Mouse (Mus musculus): ENCODE measurements at regions not wholly inside any gene's neighbourhood (a gene's known extent, or its start where the extent isn't known, plus 50 kb on each side); places are given as distances from the start of the nearest gene placed in this dataset.

DNA sequence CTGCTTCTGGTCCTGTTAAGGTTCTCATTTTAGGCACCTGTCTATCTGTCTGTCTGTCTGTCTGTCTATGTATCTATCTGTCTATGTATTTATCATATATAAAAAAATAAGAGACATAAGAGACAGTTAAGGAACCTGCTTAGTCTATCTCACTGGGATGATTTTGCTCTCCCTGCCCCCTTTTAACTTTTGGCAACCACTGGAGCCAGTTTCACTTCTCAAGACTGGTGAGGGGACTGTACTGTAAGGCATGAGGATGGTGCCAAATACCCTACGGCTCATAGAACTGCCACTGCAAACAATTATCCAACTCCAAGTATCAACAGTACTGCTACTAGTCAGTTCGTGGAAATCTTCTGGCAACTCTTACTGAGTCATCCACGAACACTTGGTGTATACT, 111.2 kb upstream of the Zfp648 start:
- 83% methylated on average over 3 of the region's 3 CpGs for WGBS
- no peak for ATAC-seq (ENCODE audit: insufficient number of reproducible peaks, low FRiP score)
- no peaks in the 10 kb centered on the region for H3K36me3 ChIP-seq
- peaks cover 15% of the 10 kb centered on the region for H3K4me1 ChIP-seq (replicated peaks)
- no peaks in the 10 kb centered on the region for H3K27me3 ChIP-seq (replicated peaks)
- H3K9me3 ChIP-seq (replicated peaks): no peaks in the 10 kb centered on the region
- no peak overlapping the region for H3K4me2 ChIP-seq
- H3K9ac ChIP-seq: no peak overlapping the region
- no peak overlapping the region for H3K27ac ChIP-seq (ENCODE audit: poor library complexity, severe bottlenecking)
- no peak overlapping the region for H3K4me3 ChIP-seq

GRCm38 (mm10) chr1:154090521-154091490, 110.2 kb upstream of the Zfp648 start:
- H3K27me3 ChIP-seq (replicated peaks): no peaks in the 10 kb centered on the region
- ATAC-seq (ENCODE audit: insufficient number of reproducible peaks, low FRiP score): no peak
- H3K9ac ChIP-seq: no peak overlapping the region
- no peaks in the 10 kb centered on the region for H3K9me3 ChIP-seq (replicated peaks)
- H3K27ac ChIP-seq (ENCODE audit: poor library complexity, severe bottlenecking): no peak overlapping the region
- peaks cover 15% of the 10 kb centered on the region for H3K4me1 ChIP-seq (replicated peaks)
- H3K4me2 ChIP-seq: no peak overlapping the region
- H3K36me3 ChIP-seq: no peaks in the 10 kb centered on the region
- 49% methylated on average over 7 of the region's 7 CpGs for WGBS
- no peak overlapping the region for H3K4me3 ChIP-seq

GRCm38 (mm10) chr1:154093549-154093948, 107.4 kb upstream of the Zfp648 start:
- no peak for ATAC-seq (ENCODE audit: insufficient number of reproducible peaks, low FRiP score)
- peaks cover 15% of the 10 kb centered on the region for H3K4me1 ChIP-seq (replicated peaks)
- 56% methylated on average over 4 of the region's 4 CpGs for WGBS
- H3K27me3 ChIP-seq (replicated peaks): no peaks in the 10 kb centered on the region
- no peaks in the 10 kb centered on the region for H3K36me3 ChIP-seq
- H3K4me2 ChIP-seq: no peak overlapping the region
- no peak overlapping the region for H3K27ac ChIP-seq (ENCODE audit: poor library complexity, severe bottlenecking)
- H3K9ac ChIP-seq: no peak overlapping the region
- H3K4me3 ChIP-seq: no peak overlapping the region
- no peaks in the 10 kb centered on the region for H3K9me3 ChIP-seq (replicated peaks)

DNA sequence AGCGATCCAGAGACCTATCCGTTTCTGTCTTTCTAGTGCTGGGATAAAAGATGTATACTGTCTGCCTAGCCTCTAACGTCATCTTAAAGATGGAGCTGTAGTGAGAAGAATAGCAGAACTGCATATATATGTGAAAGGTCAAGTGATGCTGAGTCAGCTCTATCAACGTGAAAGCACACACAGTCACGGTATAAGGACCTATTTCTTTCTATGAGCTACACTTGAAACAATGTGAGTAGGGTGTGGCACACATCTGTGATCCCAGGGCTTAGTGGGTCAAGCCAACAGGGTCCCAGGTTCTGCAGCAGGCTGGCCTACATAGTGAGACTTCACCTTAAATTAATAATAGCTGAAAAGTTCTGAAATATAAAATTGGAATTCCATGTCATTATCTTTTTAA, 106.6 kb upstream of the Zfp648 start:
- WGBS: 72% methylated on average over 5 of the region's 5 CpGs
- Histone ChIP-seq H3K27me3 (replicated peaks) (no peaks in the 10 kb centered on the region), H3K27ac (ENCODE audit: poor library complexity, severe bottlenecking) (no peak overlapping the region), H3K4me2 (no peak overlapping the region), H3K9ac (no peak overlapping the region), H3K4me3 (no peak overlapping the region), H3K9me3 (replicated peaks) (no peaks in the 10 kb centered on the region), H3K36me3 (no peaks in the 10 kb centered on the region), H3K4me1 (replicated peaks) (peaks cover 15% of the 10 kb centered on the region)
- no peak for ATAC-seq (ENCODE audit: insufficient number of reproducible peaks, low FRiP score)

- Histone ChIP-seq H3K4me3 (no peak overlapping the region), H3K9ac (no peak overlapping the region), H3K4me2 (no peak overlapping the region), H3K36me3 (no peaks in the 10 kb centered on the region), H3K4me1 (replicated peaks) (0 out of 2 replicates have a peak, but pooled peaks cover 5% of the 10 kb centered on the region), H3K9me3 (replicated peaks) (no peaks in the 10 kb centered on the region), H3K27me3 (replicated peaks) (no peaks in the 10 kb centered on the region), H3K27ac (ENCODE audit: poor library complexity, severe bottlenecking) (no peak overlapping the region)
- no peak for ATAC-seq (ENCODE audit: insufficient number of reproducible peaks, low FRiP score)
- WGBS: 85% methylated on average over 7 of the region's 7 CpGs
Observed at GRCm38 (mm10) chr1:154096113-154096512, 104.9 kb upstream of the Zfp648 start.

DNA sequence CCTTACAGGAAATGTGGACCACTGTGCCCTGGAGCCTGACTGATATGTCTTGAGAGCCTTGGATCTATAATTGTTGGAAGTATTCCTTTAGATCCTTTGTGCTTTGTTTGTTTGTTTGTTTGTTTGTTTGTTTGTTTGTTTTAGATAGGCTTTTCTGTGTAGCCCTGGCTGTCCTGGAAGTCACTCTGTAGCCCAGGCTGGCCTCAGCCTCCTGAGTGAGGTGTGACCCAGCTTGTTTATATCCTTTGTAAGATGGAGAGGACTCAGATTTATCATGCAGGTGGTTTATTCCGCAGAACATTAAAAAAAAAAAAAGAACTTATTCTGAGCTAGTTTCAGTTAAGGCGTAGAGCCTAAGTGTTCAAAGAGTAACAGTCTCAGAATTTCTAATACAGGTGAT, 104.1 kb upstream of the Zfp648 start:
- WGBS: 96% methylated on average over 2 of the region's 2 CpGs
- H3K36me3 ChIP-seq: no peaks in the 10 kb centered on the region
- H3K27me3 ChIP-seq (replicated peaks): no peaks in the 10 kb centered on the region
- no peak overlapping the region for H3K27ac ChIP-seq (ENCODE audit: poor library complexity, severe bottlenecking)
- H3K4me2 ChIP-seq: no peak overlapping the region
- no peak overlapping the region for H3K9ac ChIP-seq
- ATAC-seq (ENCODE audit: insufficient number of reproducible peaks, low FRiP score): no peak
- H3K4me1 ChIP-seq (replicated peaks): no peaks in the 10 kb centered on the region
- no peak overlapping the region for H3K4me3 ChIP-seq
- no peaks in the 10 kb centered on the region for H3K9me3 ChIP-seq (replicated peaks)

- Histone ChIP-seq H3K4me1 (replicated peaks) (0 out of 2 replicates have a peak, but pooled peaks cover under 1% of the 10 kb centered on the region), H3K4me2 (no peak overlapping the region), H3K9ac (no peak overlapping the region), H3K27me3 (replicated peaks) (no peaks in the 10 kb centered on the region), H3K27ac (ENCODE audit: poor library complexity, severe bottlenecking) (no peak overlapping the region), H3K9me3 (replicated peaks) (no peaks in the 10 kb centered on the region), H3K4me3 (no peak overlapping the region), H3K36me3 (no peaks in the 10 kb centered on the region)
- no peak for ATAC-seq (ENCODE audit: insufficient number of reproducible peaks, low FRiP score)
- WGBS: 44% methylated on average over 6 of the region's 6 CpGs
Observed at GRCm38 (mm10) chr1:154097656-154098055, 103.3 kb upstream of the Zfp648 start.

DNA sequence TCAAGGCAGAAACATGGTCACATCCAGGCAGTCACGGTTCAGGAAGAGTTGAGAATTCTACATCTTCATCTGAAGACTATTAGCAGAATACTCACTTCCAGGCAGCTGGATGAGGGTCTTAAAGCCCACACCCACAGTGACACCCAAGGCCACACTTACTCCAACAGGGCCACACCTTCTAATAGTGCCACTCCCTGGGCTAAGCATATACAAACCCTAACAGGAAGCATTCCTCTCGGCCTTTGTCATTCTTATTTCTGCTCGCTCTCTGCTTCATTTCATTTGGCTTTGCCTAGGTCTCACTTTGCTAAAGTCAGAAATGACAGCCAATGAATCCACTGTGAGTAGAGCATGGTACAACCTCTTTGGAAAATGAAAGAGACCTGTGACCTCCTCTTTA, 100.4 kb upstream of the Zfp648 start:
- H3K9me3 ChIP-seq (replicated peaks): no peaks in the 10 kb centered on the region
- ATAC-seq (ENCODE audit: insufficient number of reproducible peaks, low FRiP score): no peak
- no peak overlapping the region for H3K9ac ChIP-seq
- 80% methylated on average over 3 of the region's 3 CpGs for WGBS
- no peaks in the 10 kb centered on the region for H3K27me3 ChIP-seq (replicated peaks)
- H3K4me2 ChIP-seq: no peak overlapping the region
- H3K4me3 ChIP-seq: no peak overlapping the region
- H3K4me1 ChIP-seq (replicated peaks): peaks cover 9% of the 10 kb centered on the region; the same call in 1 of the 2 replicates
- H3K36me3 ChIP-seq: no peaks in the 10 kb centered on the region
- no peak overlapping the region for H3K27ac ChIP-seq (ENCODE audit: poor library complexity, severe bottlenecking)

DNA sequence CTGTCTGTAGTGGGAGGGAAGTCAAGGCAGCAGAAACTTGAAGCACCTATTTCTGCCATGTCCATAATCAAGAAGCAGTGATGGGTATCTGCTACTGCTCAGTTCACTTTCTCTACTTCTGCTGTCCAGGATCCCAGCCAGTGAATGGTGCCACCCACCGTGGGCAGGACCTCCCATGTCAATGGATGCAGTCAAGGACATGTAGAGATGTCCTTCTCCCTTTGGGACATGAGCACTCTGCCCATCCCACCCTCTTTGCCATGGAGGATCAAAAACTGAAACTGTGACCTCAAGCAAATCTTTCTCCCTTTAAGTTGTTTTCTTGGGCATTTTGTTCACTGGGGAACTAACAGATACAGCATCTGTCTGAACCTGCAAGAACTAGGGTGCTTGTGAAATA, 99.6 kb upstream of the Zfp648 start:
- Histone ChIP-seq H3K4me1 (replicated peaks) (peaks cover 9% of the 10 kb centered on the region; the same call in 1 of the 2 replicates), H3K9ac (no peak overlapping the region), H3K9me3 (replicated peaks) (no peaks in the 10 kb centered on the region), H3K27me3 (replicated peaks) (no peaks in the 10 kb centered on the region), H3K4me3 (no peak overlapping the region), H3K27ac (ENCODE audit: poor library complexity, severe bottlenecking) (no peak overlapping the region), H3K4me2 (no peak overlapping the region), H3K36me3 (no peaks in the 10 kb centered on the region)
- no peak for ATAC-seq (ENCODE audit: insufficient number of reproducible peaks, low FRiP score)
- WGBS: 87% methylated on average over 1 of the region's 1 CpGs

- Histone ChIP-seq H3K4me1 (replicated peaks) (peaks cover 9% of the 10 kb centered on the region; the same call in 1 of the 2 replicates), H3K27ac (ENCODE audit: poor library complexity, severe bottlenecking) (no peak overlapping the region), H3K27me3 (replicated peaks) (no peaks in the 10 kb centered on the region), H3K36me3 (no peaks in the 10 kb centered on the region), H3K9me3 (replicated peaks) (no peaks in the 10 kb centered on the region), H3K4me2 (no peak overlapping the region), H3K4me3 (no peak overlapping the region), H3K9ac (no peak overlapping the region)
- 74% methylated on average over 3 of the region's 3 CpGs for WGBS
- ATAC-seq (ENCODE audit: insufficient number of reproducible peaks, low FRiP score): no peak
Observed at GRCm38 (mm10) chr1:154102191-154102590, 98.8 kb upstream of the Zfp648 start.

DNA sequence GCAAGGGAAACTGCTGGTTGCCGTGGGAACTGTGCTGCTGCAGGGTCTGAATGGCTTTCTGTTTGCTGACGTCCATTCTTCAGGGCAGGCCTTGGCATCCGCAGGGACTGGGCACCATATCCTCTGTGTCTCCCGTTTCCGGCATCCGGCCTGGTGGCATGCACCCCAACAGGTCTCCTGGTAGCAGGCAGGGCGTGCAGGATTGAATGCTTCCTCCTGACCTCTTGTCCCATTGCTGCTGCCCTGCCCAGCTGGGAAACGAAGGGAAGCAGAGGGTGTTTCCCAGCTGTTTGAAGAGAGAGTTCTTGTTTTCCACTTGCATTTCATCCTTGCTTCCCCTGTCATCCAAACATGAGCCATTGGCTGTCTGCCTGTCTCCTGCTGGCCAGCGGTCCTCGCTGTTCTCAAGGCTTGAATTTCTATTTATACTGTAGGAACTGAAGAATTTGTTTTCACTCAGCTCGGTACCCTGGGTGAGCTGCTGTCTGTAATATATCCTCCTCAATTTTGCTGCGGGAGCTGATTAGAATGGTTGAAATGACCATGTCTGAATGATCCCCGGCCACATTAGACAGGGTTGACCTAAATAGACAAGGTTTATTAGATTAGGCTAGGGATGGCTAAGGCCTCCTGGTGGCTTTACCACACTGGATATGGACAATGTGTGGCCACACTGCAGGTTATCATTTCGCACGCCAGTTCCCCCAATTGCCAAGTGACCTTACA, 98.0 kb upstream of the Zfp648 start:
- 0 out of 2 replicates have a peak overlapping the region, but pooled peaks have one; percentile 1 for H3K27ac ChIP-seq (ENCODE audit: poor library complexity, severe bottlenecking)
- no peak overlapping the region for H3K9ac ChIP-seq
- H3K4me3 ChIP-seq: no peak overlapping the region
- 58% methylated on average over 15 of the region's 15 CpGs for WGBS
- ATAC-seq (ENCODE audit: insufficient number of reproducible peaks, low FRiP score): peak; percentile 45; the same call in 1 of the 2 replicates
- H3K4me1 ChIP-seq (replicated peaks): peaks cover 9% of the 10 kb centered on the region; the same call in 1 of the 2 replicates
- H3K9me3 ChIP-seq (replicated peaks): no peaks in the 10 kb centered on the region
- H3K27me3 ChIP-seq (replicated peaks): no peaks in the 10 kb centered on the region
- H3K36me3 ChIP-seq: no peaks in the 10 kb centered on the region
- H3K4me2 ChIP-seq: no peak overlapping the region
